Mouse (Mus musculus) MEL (cell line): ENCODE measurements around the gene Nub1. TPM values are rescaled to one million over a fixed set of nuclear protein-coding genes. Genes with fewer than 3 reads are reported as not detected.

Source experiments
- DNase-seq: peaks from one replicate; pipeline ENCODE4 v3.0.0; 2011; ENCODE audit warnings: low read depth, low spot score
- H3K27ac ChIP-seq: 2 replicates; pipeline ENCODE4 v1.5.1; 2012; ENCODE audit warnings: low read depth, mild to moderate bottlenecking, control low read depth, low read length, moderate library complexity; ENCODE audit not compliant: control insufficient read depth
- H3K27me3 ChIP-seq, 2 experiments: fragments of 150-350 bp in 1 of 2; sonication (generic) in 1 of 2; 2 replicates each; pipeline ENCODE4 v1.6.1; 2012; ENCODE audit warnings: low read length in 2 of 2, mild to moderate bottlenecking in 2 of 2, improper control_type of control experiment in 1 of 2, moderate library complexity in 1 of 2; ENCODE audit not compliant: insufficient read depth in 2 of 2, control insufficient read depth in 1 of 2
- H3K36me3 ChIP-seq, 2 experiments: 2 replicates each; pipeline ENCODE4 v1.6.1; 2012 to 2014; ENCODE audit warnings: low read length in 2 of 2, improper control_type of control experiment in 1 of 2, inconsistent platforms in 1 of 2, mild to moderate bottlenecking in 1 of 2; ENCODE audit not compliant: insufficient read depth in 2 of 2, control insufficient read depth in 1 of 2
- H3K4me1 ChIP-seq, 2 experiments: fragments of 150-350 bp in 1 of 2; sonication (generic) in 1 of 2; 2 replicates each; pipeline ENCODE4 v1.6.1; 2012; ENCODE audit warnings: low read length in 2 of 2, improper control_type of control experiment in 1 of 2, mild to moderate bottlenecking in 1 of 2; ENCODE audit not compliant: insufficient read depth in 2 of 2, control insufficient read depth in 1 of 2
- H3K4me3 ChIP-seq, 2 experiments: fragments of 150-350 bp in 1 of 2; sonication (generic) in 1 of 2; 2 replicates each; pipeline ENCODE4 v1.5.1; 2012; ENCODE audit warnings: low read depth in 2 of 2, low read length in 2 of 2, mild to moderate bottlenecking in 2 of 2, moderate library complexity in 2 of 2, control low read depth in 1 of 2, improper control_type of control experiment in 1 of 2; ENCODE audit not compliant: control insufficient read depth in 1 of 2, insufficient read depth in 1 of 2
- H3K79me2 ChIP-seq: 2 replicates; pipeline ENCODE4 v1.6.1; 2012; ENCODE audit warnings: mild to moderate bottlenecking, low read length, moderate library complexity; ENCODE audit not compliant: control insufficient read depth, poor library complexity, insufficient read depth
- H3K9ac ChIP-seq: 2 replicates; pipeline ENCODE4 v1.6.1; 2012; ENCODE audit warnings: low read depth, mild to moderate bottlenecking, control low read depth, low read length, moderate library complexity; ENCODE audit not compliant: control insufficient read depth, poor library complexity, severe bottlenecking
- H3K9me3 ChIP-seq: fragments of 150-350 bp; sonication (generic); replicated peaks from 2 replicates; pipeline ENCODE4 v1.6.1; 2012; ENCODE audit warnings: mild to moderate bottlenecking, low read length, improper control_type of control experiment, moderate library complexity; ENCODE audit not compliant: insufficient read depth
- CHD1 ChIP-seq: IDR thresholded peaks from 2 replicates; pipeline ENCODE4 v1.6.1; 2012; ENCODE audit warnings: low read depth, mild to moderate bottlenecking, inconsistent platforms, low read length, improper control_type of control experiment
- CTCF ChIP-seq, 3 experiments: IDR thresholded peaks in 2 of 3; conservative IDR thresholded peaks in 1 of 3; 2 replicates each; pipeline ENCODE4 v1.5.1; 2011 to 2012; ENCODE audit warnings: low read length in 3 of 3, low read depth in 2 of 3, mild to moderate bottlenecking in 2 of 3, improper control_type of control experiment in 1 of 3, inconsistent platforms in 1 of 3, mixed read lengths in 1 of 3, moderate library complexity in 1 of 3; ENCODE audit not compliant: control insufficient read depth in 1 of 3, insufficient read depth in 1 of 3, poor library complexity in 1 of 3, severe bottlenecking in 1 of 3
- E2F4 ChIP-seq: IDR thresholded peaks from 2 replicates; pipeline ENCODE4 v1.6.1; 2011; ENCODE audit warnings: low read depth, low read length, improper control_type of control experiment, borderline replicate concordance
- ELF1 ChIP-seq: IDR thresholded peaks from 2 replicates; pipeline ENCODE4 v1.6.1; 2014; ENCODE audit warnings: low read depth, mild to moderate bottlenecking, inconsistent platforms, low read length, improper control_type of control experiment, moderate library complexity
- EP300 ChIP-seq, 2 experiments: IDR thresholded peaks; 2 replicates each; pipeline ENCODE4 v1.6.1; 2011; ENCODE audit warnings: improper control_type of control experiment in 2 of 2, low read length in 2 of 2, low read depth in 1 of 2, mild to moderate bottlenecking in 1 of 2
- ETS1 ChIP-seq: IDR thresholded peaks from 2 replicates; pipeline ENCODE4 v1.6.1; 2012; ENCODE audit warnings: low read depth, mild to moderate bottlenecking, inconsistent platforms, low read length, improper control_type of control experiment, moderate library complexity
- HCFC1 ChIP-seq: IDR thresholded peaks from 2 replicates; pipeline ENCODE4 v1.6.1; 2012; ENCODE audit warnings: low read depth, mild to moderate bottlenecking, inconsistent platforms, low read length, improper control_type of control experiment, moderate library complexity
- KAT2A ChIP-seq: conservative IDR thresholded peaks from 2 replicates; pipeline ENCODE4 v1.6.1; 2012; ENCODE audit warnings: low read depth, low read length, improper control_type of control experiment, inconsistent platforms
- MAFK ChIP-seq: IDR thresholded peaks from 2 replicates; pipeline ENCODE4 v1.6.1; 2011; ENCODE audit warnings: low read depth, mild to moderate bottlenecking, low read length, improper control_type of control experiment, borderline replicate concordance
- MAZ ChIP-seq: IDR thresholded peaks from 2 replicates; pipeline ENCODE4 v1.6.1; 2012; ENCODE audit warnings: low read depth, mild to moderate bottlenecking, inconsistent platforms, low read length, improper control_type of control experiment
- MEF2A ChIP-seq: IDR thresholded peaks from 2 replicates; pipeline ENCODE4 v1.6.1; 2014; ENCODE audit warnings: low read depth, mild to moderate bottlenecking, inconsistent platforms, low read length, improper control_type of control experiment; ENCODE audit not compliant: poor library complexity, insufficient replicate concordance, severe bottlenecking; ENCODE audit errors: extremely low read depth
- MYB ChIP-seq: IDR thresholded peaks from 2 replicates; pipeline ENCODE4 v1.6.1; 2011; ENCODE audit warnings: mild to moderate bottlenecking, low read depth, low read length, improper control_type of control experiment
- POLR2A ChIP-seq, 2 experiments: IDR thresholded peaks; 2 replicates each; pipeline ENCODE4 v1.6.1; 2011 to 2012; ENCODE audit warnings: low read length in 2 of 2, mild to moderate bottlenecking in 2 of 2, control low read depth in 1 of 2, improper control_type of control experiment in 1 of 2, low read depth in 1 of 2, moderate library complexity in 1 of 2; ENCODE audit not compliant: control insufficient read depth in 1 of 2, insufficient read depth in 1 of 2, poor library complexity in 1 of 2
- POLR2AphosphoS2 ChIP-seq: IDR thresholded peaks from 2 replicates; pipeline ENCODE4 v1.6.1; 2011; ENCODE audit warnings: low read length, improper control_type of control experiment
- TAL1 ChIP-seq: IDR thresholded peaks from 2 replicates; pipeline ENCODE4 v1.6.1; 2012; ENCODE audit warnings: mild to moderate bottlenecking, inconsistent platforms, low read length, moderate library complexity, mixed read lengths
- USF2 ChIP-seq, 2 experiments: IDR thresholded peaks; 2 replicates each; pipeline ENCODE4 v1.6.1; 2011 to 2012; ENCODE audit warnings: improper control_type of control experiment in 2 of 2, low read length in 2 of 2, borderline replicate concordance in 1 of 2, inconsistent platforms in 1 of 2, low read depth in 1 of 2, mild to moderate bottlenecking in 1 of 2; ENCODE audit not compliant: insufficient read depth in 1 of 2
- ZMIZ1 ChIP-seq: IDR thresholded peaks from 2 replicates; pipeline ENCODE4 v1.6.1; 2012; ENCODE audit warnings: low read depth, mild to moderate bottlenecking, inconsistent platforms, low read length, improper control_type of control experiment, moderate library complexity
- polyA plus RNA-seq, 2 experiments: library from polyadenylated mRNA; stranded (reverse) in 1 of 2; unstranded in 1 of 2; fragments of >175 nt in 1 of 2; fragments of >200 nt in 1 of 2; gene quantifications; 2 replicates each; pipeline versions ENCODE4 v1.2.1 to v1.2.4; 2012; ENCODE audit warnings: low replicate concordance in 2 of 2, low read depth in 1 of 2; ENCODE audit not compliant: insufficient read length in 2 of 2, insufficient read depth in 1 of 2, missing spikeins in 1 of 2
- total RNA-seq: library from RNA; depleted of rRNA; stranded (reverse); fragments of 300-350 nt; gene quantifications from 2 replicates; pipeline ENCODE4 v1.2.3, GENCODE M21; 2012

The Nub1 gene
- total and polyA plus RNA-seq, 3 experiments, result 38.3 to 59.6 TPM; not detected in 1

- Histone ChIP-seq H3K9me3 (no peaks in the 10 kb centered on the region), H3K9ac (no peak overlapping the region), H3K79me2 (no peaks in the 10 kb centered on the region), H3K4me1 (no peaks in the 10 kb centered on the region), H3K36me3 (no peaks in the 10 kb centered on the region), H3K27ac (no peak overlapping the region), H3K27me3 (no peaks in the 10 kb centered on the region), H3K4me3 (no peak overlapping the region)
- TF ChIP-seq CTCF (IDR thresholded peaks at IDR 0.05 in 2 of 3, conservative IDR thresholded peaks at IDR 0.05 in 1 of 3; ENCODE audit: control insufficient read depth in 1 of 3, insufficient read depth in 1 of 3, low read depth in 2 of 3, low read length in 3 of 3, poor library complexity in 1 of 3, severe bottlenecking in 1 of 3) (no peak), TAL1 (no peak), MEF2A (no peak), POLR2AphosphoS2 (no peak), POLR2A (IDR thresholded peaks at IDR 0.05; ENCODE audit: control insufficient read depth in 1 of 2, insufficient read depth in 1 of 2, low read depth in 1 of 2, low read length in 2 of 2, poor library complexity in 1 of 2) (no peak), CHD1 (no peak), E2F4 (no peak), KAT2A (no peak)
- peak; percentile 34 for DNase-seq
Measured at GRCm38 (mm10) chr5:24719852-24720251, 34.5 kb downstream of the Nub1 start.

- DNase-seq, result no peak
- H3K9me3 ChIP-seq, result no peaks in the 10 kb centered on the region
- H3K4me3 ChIP-seq, result no peak overlapping the region
- H3K27me3 ChIP-seq, result no peaks in the 10 kb centered on the region
- no peaks in the 10 kb centered on the region for H3K79me2 ChIP-seq
- no peaks in the 10 kb centered on the region for H3K36me3 ChIP-seq
- H3K27ac ChIP-seq, result no peak overlapping the region
- peaks cover 0 to 6% of the 10 kb centered on the region in 2 experiments; a peak in 1 of 4 replicates for H3K4me1 ChIP-seq
- TF ChIP-seq KAT2A, result no peak
- TF ChIP-seq ETS1, result no peak
- TF ChIP-seq MYB, result no peak
- no peak for TF ChIP-seq MAFK
- no peak for TF ChIP-seq MAZ
- TF ChIP-seq TAL1, result no peak
- no peak for TF ChIP-seq POLR2AphosphoS2
- TF ChIP-seq, all 39 proteins: peak for 0
- H3K9ac ChIP-seq, result no peak overlapping the region
Measured at GRCm38 (mm10) chr5:24723527-24724269, 38.4 kb downstream of the Nub1 start.

GRCm38 (mm10) chr5:24724270-24724634 lies 38.9 kb downstream of the Nub1 start:
- Histone ChIP-seq H3K27ac (no peak overlapping the region), H3K4me3 (no peak overlapping the region), H3K36me3 (no peaks in the 10 kb centered on the region)

More at GRCm38 (mm10) chr5:24724270-24724634, 38.9 kb downstream of the Nub1 start:
- no peak for TF ChIP-seq ZMIZ1
- TF ChIP-seq USF2 (IDR thresholded peaks at IDR 0.05; ENCODE audit: borderline replicate concordance in 1 of 2, insufficient read depth in 1 of 2, low read depth in 1 of 2, low read length in 2 of 2), result no peak
- TF ChIP-seq MAZ, result no peak
- no peak for TF ChIP-seq ELF1
- TF ChIP-seq MAFK, result no peak
- no peak for TF ChIP-seq EP300 (IDR thresholded peaks at IDR 0.05; ENCODE audit: low read depth in 1 of 2, low read length in 2 of 2)
- TF ChIP-seq HCFC1, result no peak
- H3K27me3 ChIP-seq, result no peaks in the 10 kb centered on the region
- peaks cover 0 to 6% of the 10 kb centered on the region in 2 experiments; a peak in 1 of 4 replicates for H3K4me1 ChIP-seq
- H3K79me2 ChIP-seq, result no peaks in the 10 kb centered on the region
- H3K9me3 ChIP-seq, result no peaks in the 10 kb centered on the region
- H3K9ac ChIP-seq, result no peak overlapping the region
- DNase-seq, result no peak
